Mouse (Mus musculus): ENCODE data around the gene Ache. TPM values are rescaled to one million over a fixed set of nuclear protein-coding genes. Genes with fewer than 3 reads are reported as not detected.

Ache gene
- polyA plus RNA-seq, 1 experiment from 2014 or later: 3.1 TPM

DNA sequence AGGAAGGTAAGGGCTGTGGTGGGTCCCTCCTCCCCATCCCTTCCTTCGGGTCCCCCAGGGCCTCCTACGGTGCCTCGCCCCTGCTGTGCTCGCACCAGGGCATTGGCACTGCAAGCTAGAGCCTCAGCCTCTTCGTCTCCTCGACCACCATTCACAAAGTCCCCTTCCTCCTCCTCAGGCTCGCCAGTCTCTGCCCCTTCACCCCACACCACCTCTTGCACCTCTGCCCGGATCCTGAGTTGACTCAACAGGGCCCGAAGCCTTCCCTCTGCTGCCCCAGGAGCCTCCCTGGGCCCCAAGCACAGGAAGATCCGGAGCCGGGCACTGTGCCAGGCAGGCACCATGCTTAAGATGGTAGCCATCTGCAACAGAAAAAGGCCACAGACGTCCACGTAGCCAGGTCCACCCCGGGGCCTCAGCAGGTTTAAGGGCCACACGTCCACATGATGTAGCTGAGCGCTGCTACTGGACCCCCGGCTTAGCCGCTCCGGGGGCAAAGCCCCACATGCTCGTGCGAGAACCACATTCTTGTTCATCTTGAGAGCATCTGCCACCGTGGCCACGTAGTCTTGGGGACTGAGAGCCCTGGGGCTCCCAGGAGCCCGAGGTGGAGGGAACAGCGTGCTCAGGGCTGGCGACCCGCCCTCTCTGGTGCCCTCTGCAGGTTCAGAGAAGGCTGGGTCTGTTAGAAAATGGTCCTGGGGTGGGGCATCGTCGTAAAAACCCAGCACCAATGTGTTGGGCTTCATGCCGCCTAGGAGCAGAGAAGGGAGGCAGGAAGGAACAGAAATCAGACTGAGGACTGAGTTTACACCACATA lies 28.0 kb downstream of the Ache start:
- H3K27ac ChIP-seq: peak overlapping the region; percentile 80
- ATAC-seq (ENCODE audit: low FRiP score): peak; percentile 11; the same call in 1 of the 2 replicates
- H3K9ac ChIP-seq: peak overlapping the region; percentile 79; the same call in 1 of the 2 replicates
- H3K9me3 ChIP-seq: no peaks in the 10 kb centered on the region
- no peak overlapping the region for H3K4me3 ChIP-seq (replicated peaks)
- peaks cover 41% of the 10 kb centered on the region for H3K36me3 ChIP-seq (replicated peaks)
- H3K4me2 ChIP-seq: peak overlapping the region; percentile 74
- 40% methylated on average over 30 of the region's 30 CpGs for WGBS
- H3K27me3 ChIP-seq: peaks cover 6% of the 10 kb centered on the region; the same call in 1 of the 2 replicates
- peaks cover 38% of the 10 kb centered on the region for H3K4me1 ChIP-seq

DNA sequence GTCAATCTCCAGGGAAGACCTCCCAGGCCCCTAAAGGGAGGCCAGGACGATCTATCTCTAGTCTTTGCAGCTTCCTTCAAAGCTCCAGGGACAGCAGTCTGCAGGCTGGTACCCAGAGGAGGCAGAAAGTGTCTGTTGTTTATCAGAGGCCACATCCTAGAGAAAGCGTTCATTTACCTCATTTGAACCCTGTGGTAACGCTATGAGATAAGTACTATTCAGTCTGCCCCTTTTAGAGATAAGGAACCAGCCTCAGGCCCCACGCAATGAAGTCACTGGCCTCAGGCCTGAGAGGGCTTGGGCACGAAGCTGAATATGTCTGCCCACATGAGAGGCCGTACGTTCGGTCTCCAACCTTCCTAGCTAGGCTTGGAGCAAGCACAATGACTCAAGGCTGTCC lies 30.0 kb downstream of the Ache start:
- peaks cover 33% of the 10 kb centered on the region for H3K4me1 ChIP-seq
- no peak overlapping the region for H3K9ac ChIP-seq
- H3K4me3 ChIP-seq (replicated peaks): no peak overlapping the region
- no peak overlapping the region for H3K4me2 ChIP-seq
- H3K9me3 ChIP-seq: no peaks in the 10 kb centered on the region
- ATAC-seq (ENCODE audit: low FRiP score): no peak
- H3K36me3 ChIP-seq (replicated peaks): peaks cover 45% of the 10 kb centered on the region
- 91% methylated on average over 8 of the region's 8 CpGs for WGBS
- H3K27ac ChIP-seq: no peak overlapping the region
- peaks cover 6% of the 10 kb centered on the region; the same call in 1 of the 2 replicates for H3K27me3 ChIP-seq

DNA sequence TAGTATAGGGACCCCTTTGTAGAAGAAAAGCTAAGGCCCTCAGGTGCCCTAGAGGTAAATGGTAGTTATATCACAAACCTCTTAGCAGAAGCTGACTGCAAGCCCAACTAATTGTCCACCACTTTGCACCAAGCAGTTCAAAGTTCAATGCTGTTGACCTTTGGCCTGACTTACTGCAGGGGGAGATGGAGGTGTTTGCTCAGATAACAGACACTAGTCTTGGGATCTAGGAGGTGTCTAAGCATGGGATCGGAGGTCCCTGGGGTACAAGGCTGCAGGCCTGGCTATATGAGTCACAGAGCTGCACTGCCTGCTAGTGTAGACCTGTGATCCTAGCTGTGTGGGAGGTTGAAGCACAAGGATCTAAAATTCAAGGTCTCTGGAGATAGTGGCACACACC lies 31.3 kb downstream of the Ache start:
- H3K4me1 ChIP-seq: peaks cover 21% of the 10 kb centered on the region
- H3K36me3 ChIP-seq (replicated peaks): peaks cover 48% of the 10 kb centered on the region
- peaks cover 6% of the 10 kb centered on the region; the same call in 1 of the 2 replicates for H3K27me3 ChIP-seq
- WGBS: 89% methylated on average over 1 of the region's 1 CpGs
- no peak overlapping the region for H3K27ac ChIP-seq
- no peak for ATAC-seq (ENCODE audit: low FRiP score)
- H3K4me2 ChIP-seq: no peak overlapping the region
- H3K4me3 ChIP-seq (replicated peaks): no peak overlapping the region
- no peak overlapping the region for H3K9ac ChIP-seq
- no peaks in the 10 kb centered on the region for H3K9me3 ChIP-seq

DNA sequence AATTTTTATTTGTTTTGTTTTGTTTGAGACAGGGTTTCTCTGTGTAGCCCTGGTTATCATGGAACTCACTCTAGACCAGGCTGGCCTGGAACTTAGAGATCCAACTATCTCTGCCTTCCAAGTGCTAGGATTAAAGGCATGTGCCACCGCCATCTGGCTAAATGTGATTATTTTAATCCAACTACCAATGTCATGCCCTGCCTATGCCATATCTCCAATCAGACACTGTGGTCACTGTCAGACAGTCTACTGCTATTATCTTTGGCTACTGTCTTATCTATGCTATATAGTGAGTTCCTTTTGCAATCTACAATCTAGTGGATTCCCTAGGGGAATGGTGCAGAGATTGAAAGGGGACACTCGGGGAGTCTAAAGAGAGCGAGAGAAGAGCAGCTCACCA lies 33.7 kb downstream of the Ache start:
- Histone ChIP-seq H3K27ac (no peak overlapping the region), H3K36me3 (replicated peaks) (peaks cover 60% of the 10 kb centered on the region), H3K4me1 (no peaks in the 10 kb centered on the region), H3K9me3 (no peaks in the 10 kb centered on the region), H3K27me3 (no peaks in the 10 kb centered on the region), H3K4me2 (no peak overlapping the region), H3K9ac (no peak overlapping the region), H3K4me3 (replicated peaks) (no peak overlapping the region)
- no peak for ATAC-seq (ENCODE audit: low FRiP score)
- WGBS: 98% methylated on average over 3 of the region's 3 CpGs

DNA sequence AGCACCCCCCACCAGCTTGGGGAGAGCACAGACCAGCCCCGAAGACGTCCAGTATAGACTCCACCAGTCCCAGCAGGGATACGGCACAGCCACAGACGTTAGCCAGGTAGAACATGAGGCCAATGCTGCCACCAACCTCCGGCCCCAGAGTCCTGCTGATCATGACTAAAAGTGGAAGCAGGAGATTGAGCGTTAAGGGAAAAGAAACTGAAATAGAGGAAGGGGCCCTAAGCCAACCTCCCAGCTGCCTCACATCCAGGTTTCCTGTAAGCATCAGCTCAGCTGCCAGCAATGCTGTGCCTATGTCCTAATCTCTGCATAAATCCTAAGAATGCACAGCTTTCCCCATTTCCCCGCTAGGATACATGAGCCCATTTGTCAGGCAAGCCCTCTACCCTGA lies 43.6 kb downstream of the Ache start:
- H3K4me1 ChIP-seq: peaks cover 14% of the 10 kb centered on the region
- no peaks in the 10 kb centered on the region for H3K9me3 ChIP-seq
- no peak overlapping the region for H3K27ac ChIP-seq
- no peaks in the 10 kb centered on the region for H3K27me3 ChIP-seq
- 85% methylated on average over 7 of the region's 7 CpGs for WGBS
- H3K9ac ChIP-seq: no peak overlapping the region
- no peak for ATAC-seq (ENCODE audit: low FRiP score)
- peaks cover 13% of the 10 kb centered on the region; the same call in 1 of the 2 replicates for H3K36me3 ChIP-seq (replicated peaks)
- H3K4me3 ChIP-seq (replicated peaks): no peak overlapping the region
- H3K4me2 ChIP-seq: no peak overlapping the region

DNA sequence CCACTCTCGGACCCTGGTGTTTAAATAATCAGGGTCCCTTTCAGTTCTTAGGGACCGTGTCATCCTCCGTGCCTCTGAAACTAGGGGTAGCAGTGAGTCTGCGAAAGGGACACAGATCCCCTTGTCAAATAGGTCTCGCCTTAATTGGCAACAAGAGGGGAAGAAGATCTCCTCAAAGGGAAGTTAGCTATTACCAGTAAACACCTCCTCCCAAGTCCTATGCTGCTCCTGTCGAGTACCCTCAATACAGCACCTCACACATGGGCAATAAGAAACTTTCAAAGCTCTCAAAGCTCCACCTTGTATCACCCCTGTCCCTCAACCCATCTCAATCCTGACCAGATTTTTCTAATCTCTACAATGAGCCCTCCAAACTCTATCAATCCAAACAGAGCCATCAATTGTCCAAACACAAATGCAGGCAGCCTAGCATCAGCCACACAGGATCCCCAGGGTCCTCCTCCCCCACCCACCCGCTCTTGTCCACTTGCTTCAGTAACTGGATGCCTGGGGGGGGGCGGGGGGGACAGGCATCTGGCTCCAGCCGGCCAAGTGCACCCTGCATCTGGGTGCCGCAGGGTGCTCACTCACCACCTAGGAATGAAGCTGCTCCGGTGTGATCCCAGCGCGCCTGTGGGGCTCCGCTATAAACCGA lies 45.7 kb downstream of the Ache start:
- H3K4me2 ChIP-seq: peak overlapping the region; percentile 96
- H3K27me3 ChIP-seq: no peaks in the 10 kb centered on the region
- no peaks in the 10 kb centered on the region for H3K9me3 ChIP-seq
- 0 out of 2 replicates have a peak, but pooled peaks cover under 1% of the 10 kb centered on the region for H3K36me3 ChIP-seq (replicated peaks)
- H3K4me1 ChIP-seq: peaks cover 14% of the 10 kb centered on the region
- peak overlapping the region; percentile 71 for H3K27ac ChIP-seq
- H3K9ac ChIP-seq: peak overlapping the region; percentile 76
- 17% methylated on average over 15 of the region's 15 CpGs for WGBS
- peak overlapping the region; percentile 63 for H3K4me3 ChIP-seq (replicated peaks)
- ATAC-seq (ENCODE audit: low FRiP score): peak; percentile 22

DNA sequence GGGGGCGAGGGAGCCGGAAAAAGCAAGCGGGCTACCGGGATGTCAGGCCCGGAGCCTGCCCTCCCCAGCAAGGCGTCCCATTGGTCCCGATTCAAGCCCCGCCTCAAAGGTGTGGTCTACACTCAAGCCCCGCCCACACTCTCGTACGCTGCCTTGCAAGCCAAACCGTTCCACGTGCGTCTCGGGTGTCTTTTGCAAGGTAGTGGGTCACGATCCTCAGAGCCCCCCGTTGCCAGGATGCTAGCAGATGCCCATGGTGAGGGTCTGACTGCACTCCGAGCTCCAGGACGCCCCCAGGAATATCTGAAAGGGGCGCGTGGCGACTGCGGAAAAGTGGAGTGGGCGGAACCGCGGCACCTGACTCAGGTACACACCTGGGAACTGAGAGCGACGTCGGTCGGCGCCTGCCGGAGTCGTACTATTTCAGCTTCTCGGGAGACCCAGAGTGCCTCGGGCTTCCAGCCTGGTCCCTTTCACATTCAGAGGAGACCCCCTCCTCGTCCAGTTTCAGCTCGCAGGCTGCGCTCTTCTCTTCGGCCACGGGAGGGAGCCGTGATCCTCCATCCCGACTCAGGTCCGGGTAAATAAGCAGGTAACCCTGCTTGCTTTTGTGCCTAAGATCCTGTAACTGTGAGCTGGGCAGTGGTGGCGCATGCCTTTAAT lies 46.3 kb downstream of the Ache start, which contains the start of gene Slc12a9:
TSS of gene Slc12a9 (minus strand) at position 86 of the 663 bp plus-strand sequence.
- Histone ChIP-seq H3K27me3 (no peaks in the 10 kb centered on the region), H3K27ac (peak within 1 kb of the TSS; percentile 71), H3K4me3 (replicated peaks) (peak within 1 kb of the TSS; percentile 63), H3K4me2 (peak within 1 kb of the TSS; percentile 96), H3K36me3 (replicated peaks) (no peaks in the 10 kb centered on the region), H3K4me1 (peaks cover 16% of the 10 kb centered on the region), H3K9me3 (no peaks in the 10 kb centered on the region), H3K9ac (peak within 1 kb of the TSS; percentile 76)
- peak; percentile 91 for ATAC-seq (ENCODE audit: low FRiP score)
- under 1% methylated on average over 44 of the region's 44 CpGs for WGBS

DNA sequence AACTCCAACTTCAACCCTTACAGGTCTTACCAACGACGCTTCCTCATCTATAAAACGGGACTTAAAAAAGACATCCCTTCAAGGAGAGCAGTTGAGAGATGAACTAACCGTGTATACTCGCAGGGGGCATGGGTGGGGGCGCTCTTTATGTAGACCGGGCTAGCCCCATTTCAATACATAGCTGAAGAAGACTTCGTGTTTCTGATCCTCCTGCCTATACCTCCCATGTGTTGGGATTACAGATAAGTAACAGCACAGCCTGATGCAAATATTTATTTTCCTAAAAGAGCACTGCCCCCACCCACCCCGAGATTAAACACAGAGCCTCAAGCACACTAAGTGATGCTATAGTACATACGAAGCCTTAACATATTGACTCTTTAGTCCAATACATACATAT lies 47.0 kb downstream of the Ache start:
- Histone ChIP-seq H3K36me3 (replicated peaks) (no peaks in the 10 kb centered on the region), H3K4me1 (peaks cover 23% of the 10 kb centered on the region), H3K27ac (no peak overlapping the region), H3K4me2 (peak overlapping the region; percentile 96; the same call in 1 of the 2 replicates), H3K9ac (no peak overlapping the region), H3K27me3 (no peaks in the 10 kb centered on the region), H3K4me3 (replicated peaks) (no peak overlapping the region), H3K9me3 (no peaks in the 10 kb centered on the region)
- 68% methylated on average over 10 of the region's 10 CpGs for WGBS
- ATAC-seq (ENCODE audit: low FRiP score): no peak

DNA sequence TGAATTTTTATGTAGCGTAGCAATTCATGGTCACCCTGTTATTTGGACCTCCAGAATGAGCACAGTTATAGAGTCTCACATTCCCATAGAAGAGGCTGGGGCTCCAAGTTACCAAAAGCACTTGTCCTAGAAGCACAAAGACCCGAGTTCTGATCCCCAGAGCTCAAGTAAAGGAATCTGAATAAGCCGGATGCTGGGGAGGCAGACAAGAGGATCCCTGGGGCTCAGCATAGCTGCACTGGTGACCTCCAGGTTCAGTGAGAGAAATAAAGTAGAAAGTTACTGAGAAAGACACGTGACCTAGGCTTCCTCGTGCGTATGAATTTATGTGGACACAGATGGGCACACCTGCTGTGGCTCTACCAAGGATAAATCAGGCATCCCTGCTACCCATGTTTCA lies 47.7 kb downstream of the Ache start:
- WGBS: 73% methylated on average over 6 of the region's 6 CpGs
- no peak for ATAC-seq (ENCODE audit: low FRiP score)
- Histone ChIP-seq H3K36me3 (replicated peaks) (no peaks in the 10 kb centered on the region), H3K9me3 (no peaks in the 10 kb centered on the region), H3K4me1 (peaks cover 30% of the 10 kb centered on the region), H3K4me2 (no peak overlapping the region), H3K4me3 (replicated peaks) (no peak overlapping the region), H3K27me3 (no peaks in the 10 kb centered on the region), H3K27ac (no peak overlapping the region), H3K9ac (no peak overlapping the region)

DNA sequence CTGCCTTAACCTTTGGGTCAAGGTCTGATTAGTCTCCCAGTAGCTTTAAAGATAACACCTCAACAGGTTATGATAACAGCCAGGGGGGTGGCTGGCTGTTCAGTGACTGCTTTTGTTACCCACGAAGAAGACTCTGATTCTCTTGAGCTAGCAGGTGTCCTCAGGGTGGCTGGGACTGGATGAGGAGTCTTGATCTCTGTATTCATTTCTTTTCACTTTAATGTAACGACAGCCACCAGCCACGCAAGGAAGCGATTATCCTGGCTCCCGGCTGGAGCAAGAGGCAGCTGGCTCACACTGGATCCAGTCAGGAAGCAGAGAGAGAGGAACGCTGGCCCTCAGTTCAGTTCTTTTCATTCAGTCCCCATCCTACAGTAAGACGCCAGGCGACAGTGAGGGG lies 49.9 kb downstream of the Ache start:
- Histone ChIP-seq H3K27me3 (peaks cover 5% of the 10 kb centered on the region; the same call in 1 of the 2 replicates), H3K4me3 (replicated peaks) (no peak overlapping the region), H3K9me3 (no peaks in the 10 kb centered on the region), H3K4me1 (peaks cover 30% of the 10 kb centered on the region), H3K9ac (no peak overlapping the region), H3K27ac (0 out of 2 replicates have a peak overlapping the region, but pooled peaks have one; percentile 11), H3K4me2 (no peak overlapping the region), H3K36me3 (replicated peaks) (no peaks in the 10 kb centered on the region)
- no peak for ATAC-seq (ENCODE audit: low FRiP score)
- 55% methylated on average over 8 of the region's 8 CpGs for WGBS

DNA sequence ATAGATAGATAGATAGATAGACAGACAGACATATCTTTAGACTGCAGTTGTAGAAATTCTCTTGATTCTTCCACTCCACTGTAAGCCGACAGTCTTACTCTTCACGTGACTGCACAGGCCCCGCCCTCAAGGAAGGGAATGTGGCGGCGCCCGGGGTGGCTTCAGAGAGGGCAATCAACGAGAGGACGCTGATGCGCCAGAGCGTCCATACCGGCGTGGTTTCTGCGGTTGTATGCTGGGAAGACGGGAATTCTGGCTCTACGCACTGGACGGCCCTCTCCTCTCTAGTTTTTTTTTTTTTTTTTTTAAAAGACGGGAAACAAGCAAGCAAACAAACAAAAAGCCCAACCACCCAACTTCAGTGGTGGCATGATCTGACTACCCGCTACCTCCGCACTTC lies 50.9 kb downstream of the Ache start:
- Histone ChIP-seq H3K27me3 (peaks cover 5% of the 10 kb centered on the region; the same call in 1 of the 2 replicates), H3K36me3 (replicated peaks) (no peaks in the 10 kb centered on the region), H3K4me1 (peaks cover 20% of the 10 kb centered on the region), H3K27ac (peak overlapping the region; percentile 71), H3K4me2 (peak overlapping the region; percentile 68), H3K9ac (peak overlapping the region; percentile 59), H3K9me3 (no peaks in the 10 kb centered on the region), H3K4me3 (replicated peaks) (peak overlapping the region; percentile 41)
- peak; percentile 89 for ATAC-seq (ENCODE audit: low FRiP score)
- 1% methylated on average over 19 of the region's 19 CpGs for WGBS
